Mouse (Mus musculus): Measurements from ENCODE around the gene Klhl12. TPM values are rescaled to one million over a fixed set of nuclear protein-coding genes. Genes with fewer than 3 reads are reported as not detected.
"Not testable (repeated sequence)": the region's sequence is repeated elsewhere in the genome, so short reads cannot be mapped to it uniquely, and the experiment has no call there.

Klhl12 gene
- total RNA-seq, 4 experiments from 2014 or later = 19.0 to 22.2 (median 19.5) TPM

- DNase-seq (ENCODE audit: low spot score in 2 of 2) = not testable (repeated sequence)
Measured at GRCm38 (mm10) chr1:134448537-134448936, 6.8 kb upstream of the Klhl12 start.

GRCm38 (mm10) chr1:134450201-134450600 lies 5.1 kb upstream of the Klhl12 start:
- no peak for DNase-seq (ENCODE audit: low spot score in 2 of 2)

- no peak for DNase-seq (ENCODE audit: low spot score in 2 of 2)
Measured at GRCm38 (mm10) chr1:134450986-134451385, 4.3 kb upstream of the Klhl12 start.

GRCm38 (mm10) chr1:134456060-134456459 lies 729 bp downstream of the Klhl12 start:
- DNase-seq (ENCODE audit: low spot score in 2 of 2) = no peak

- DNase-seq (ENCODE audit: low spot score in 2 of 2) = no peak
Measured at GRCm38 (mm10) chr1:134458139-134458727, 2.9 kb downstream of the Klhl12 start.

- DNase-seq (ENCODE audit: low spot score in 2 of 2) = no peak
Measured at GRCm38 (mm10) chr1:134460294-134461284, 5.3 kb downstream of the Klhl12 start.

- DNase-seq (ENCODE audit: low spot score in 2 of 2) = no peak
Measured at GRCm38 (mm10) chr1:134484623-134485022, 29.3 kb downstream of the Klhl12 start.

GRCm38 (mm10) chr1:134490903-134491801 lies 35.8 kb downstream of the Klhl12 start:
- no peak for DNase-seq (ENCODE audit: low spot score in 2 of 2)

GRCm38 (mm10) chr1:134492276-134492675 lies 36.9 kb downstream of the Klhl12 start:
- DNase-seq (ENCODE audit: low spot score in 2 of 2) = no peak

GRCm38 (mm10) chr1:134493496-134493895 lies 38.2 kb downstream of the Klhl12 start:
- no peak for DNase-seq (ENCODE audit: low spot score in 2 of 2)

GRCm38 (mm10) chr1:134493956-134494355 lies 38.6 kb downstream of the Klhl12 start:
- no peak for DNase-seq (ENCODE audit: low spot score in 2 of 2)

GRCm38 (mm10) chr1:134494428-134495215 lies 39.3 kb downstream of the Klhl12 start, which contains the start of gene Rabif:
TSS of gene Rabif (plus strand) at chr1:134494648.
- DNase-seq (ENCODE audit: low spot score in 2 of 2) = peak; percentile 99

- DNase-seq (ENCODE audit: low spot score in 2 of 2) = no peak
Measured at GRCm38 (mm10) chr1:134495216-134495539, 39.8 kb downstream of the Klhl12 start.

- no peak for DNase-seq (ENCODE audit: low spot score in 2 of 2)
Measured at GRCm38 (mm10) chr1:134495991-134496390, 40.7 kb downstream of the Klhl12 start.

GRCm38 (mm10) chr1:134500916-134501315 lies 45.6 kb downstream of the Klhl12 start:
- no peak for DNase-seq (ENCODE audit: low spot score in 2 of 2)

- DNase-seq (ENCODE audit: low spot score in 2 of 2) = no peak
Measured at GRCm38 (mm10) chr1:134506201-134506600, 50.9 kb downstream of the Klhl12 start.

- no peak for DNase-seq (ENCODE audit: low spot score in 2 of 2)
Measured at GRCm38 (mm10) chr1:134510018-134510417, 54.7 kb downstream of the Klhl12 start.

GRCm38 (mm10) chr1:134512183-134512582 lies 56.9 kb downstream of the Klhl12 start:
- DNase-seq (ENCODE audit: low spot score in 2 of 2) = no peak

- DNase-seq (ENCODE audit: low spot score in 2 of 2) = no peak
Measured at GRCm38 (mm10) chr1:134512584-134512983, 57.3 kb downstream of the Klhl12 start.

- DNase-seq (ENCODE audit: low spot score in 2 of 2) = no peak
Measured at GRCm38 (mm10) chr1:134513312-134513860, 58.1 kb downstream of the Klhl12 start.
